Mouse (Mus musculus): ENCODE results near the gene Cyp1a2. TPM values are rescaled to one million over a fixed set of nuclear protein-coding genes. Genes with fewer than 3 reads are reported as not detected.
"Not testable (repeated sequence)": the region's sequence is repeated elsewhere in the genome, so short reads cannot be mapped to it uniquely, and the experiment has no call there.

Gene Cyp1a2
- polyA plus RNA-seq (2016; fragmentation: Nextera tagmentation; extraction: Ambion mirVana): not detected in 2 replicates

- H3K9me3 ChIP-seq (replicated peaks): no peaks in the 10 kb centered on the region
- H3K4me2 ChIP-seq: no peak within 1 kb of the TSS
- no peak within 1 kb of the TSS for H3K4me3 ChIP-seq
- no peak within 1 kb of the TSS for H3K27ac ChIP-seq
- 55% methylated on average over 5 of the region's 5 CpGs for WGBS (ENCODE audit: insufficient replicate concordance)
- H3K36me3 ChIP-seq: no peaks in the 10 kb centered on the region
- ATAC-seq: no peak
- H3K4me1 ChIP-seq: peaks cover 12% of the 10 kb centered on the region; the same call in 1 of the 2 replicates
- H3K9ac ChIP-seq: no peak within 1 kb of the TSS
- H3K27me3 ChIP-seq (replicated peaks): peaks cover 23% of the 10 kb centered on the region
Observed at GRCm38 (mm10) chr9:57683520-57683919, at the start of gene Cyp1a2. Cyp1a2 (minus strand) TSS chr9:57683703.

- Histone ChIP-seq H3K4me3 (no peak overlapping the region), H3K9ac (no peak overlapping the region), H3K36me3 (peaks cover 79% of the 10 kb centered on the region), H3K9me3 (replicated peaks) (no peaks in the 10 kb centered on the region), H3K27ac (no peak overlapping the region), H3K4me1 (peaks cover 6% of the 10 kb centered on the region; the same call in 1 of the 2 replicates), H3K4me2 (no peak overlapping the region), H3K27me3 (replicated peaks) (no peaks in the 10 kb centered on the region)
- ATAC-seq: no peak
- 92% methylated on average over 1 of the region's 1 CpGs for WGBS (ENCODE audit: insufficient replicate concordance)
Observed at GRCm38 (mm10) chr9:57728312-57728711, 44.8 kb upstream of the Cyp1a2 start.

GRCm38 (mm10) chr9:57724701-57725100, 41.2 kb upstream of the Cyp1a2 start:
- ATAC-seq: no peak
- no peak overlapping the region for H3K4me2 ChIP-seq
- no peak overlapping the region for H3K4me3 ChIP-seq
- H3K27me3 ChIP-seq (replicated peaks): no peaks in the 10 kb centered on the region
- H3K9me3 ChIP-seq (replicated peaks): no peaks in the 10 kb centered on the region
- H3K36me3 ChIP-seq: peaks cover 85% of the 10 kb centered on the region
- H3K9ac ChIP-seq: no peak overlapping the region
- no peak overlapping the region for H3K27ac ChIP-seq
- H3K4me1 ChIP-seq: peaks cover 15% of the 10 kb centered on the region; the same call in 1 of the 2 replicates
- 88% methylated on average over 3 of the region's 3 CpGs for WGBS (ENCODE audit: insufficient replicate concordance)

- H3K27me3 ChIP-seq (replicated peaks): no peaks in the 10 kb centered on the region
- H3K36me3 ChIP-seq: peaks cover 84% of the 10 kb centered on the region
- H3K9me3 ChIP-seq (replicated peaks): no peaks in the 10 kb centered on the region
- H3K27ac ChIP-seq: no peak overlapping the region
- H3K4me1 ChIP-seq: peaks cover 15% of the 10 kb centered on the region; the same call in 1 of the 2 replicates
- H3K4me2 ChIP-seq: no peak overlapping the region
- 78% methylated on average over 5 of the region's 5 CpGs for WGBS (ENCODE audit: insufficient replicate concordance)
- ATAC-seq: no peak
- H3K9ac ChIP-seq: no peak overlapping the region
- H3K4me3 ChIP-seq: no peak overlapping the region
Observed at GRCm38 (mm10) chr9:57723796-57724195, 40.3 kb upstream of the Cyp1a2 start.

- H3K9me3 ChIP-seq (replicated peaks): no peaks in the 10 kb centered on the region
- no peak overlapping the region for H3K4me3 ChIP-seq
- H3K36me3 ChIP-seq: peaks cover 87% of the 10 kb centered on the region
- no peak overlapping the region for H3K9ac ChIP-seq
- ATAC-seq: no peak
- no peak overlapping the region for H3K4me2 ChIP-seq
- peaks cover 15% of the 10 kb centered on the region; the same call in 1 of the 2 replicates for H3K4me1 ChIP-seq
- peak overlapping the region; percentile 47 for H3K27ac ChIP-seq
- WGBS (ENCODE audit: insufficient replicate concordance): 67% methylated on average over 5 of the region's 5 CpGs
- no peaks in the 10 kb centered on the region for H3K27me3 ChIP-seq (replicated peaks)
Observed at GRCm38 (mm10) chr9:57723315-57723715, 39.8 kb upstream of the Cyp1a2 start.

GRCm38 (mm10) chr9:57722371-57722770, 38.9 kb upstream of the Cyp1a2 start:
- Histone ChIP-seq H3K4me1 (peaks cover 15% of the 10 kb centered on the region; the same call in 1 of the 2 replicates), H3K9ac (no peak overlapping the region), H3K36me3 (peaks cover 87% of the 10 kb centered on the region), H3K27me3 (replicated peaks) (no peaks in the 10 kb centered on the region), H3K27ac (no peak overlapping the region), H3K4me2 (no peak overlapping the region), H3K4me3 (no peak overlapping the region), H3K9me3 (replicated peaks) (no peaks in the 10 kb centered on the region)
- WGBS (ENCODE audit: insufficient replicate concordance): 81% methylated on average over 1 of the region's 1 CpGs
- ATAC-seq: no peak

GRCm38 (mm10) chr9:57720736-57721135, 37.2 kb upstream of the Cyp1a2 start:
- peaks cover 15% of the 10 kb centered on the region; the same call in 1 of the 2 replicates for H3K4me1 ChIP-seq
- H3K9ac ChIP-seq: no peak overlapping the region
- H3K27ac ChIP-seq: no peak overlapping the region
- H3K9me3 ChIP-seq (replicated peaks): no peaks in the 10 kb centered on the region
- no peak for ATAC-seq
- H3K4me2 ChIP-seq: no peak overlapping the region
- no peaks in the 10 kb centered on the region for H3K27me3 ChIP-seq (replicated peaks)
- 86% methylated on average over 3 of the region's 3 CpGs for WGBS (ENCODE audit: insufficient replicate concordance)
- peaks cover 85% of the 10 kb centered on the region for H3K36me3 ChIP-seq
- H3K4me3 ChIP-seq: no peak overlapping the region

- no peak overlapping the region for H3K27ac ChIP-seq
- H3K4me3 ChIP-seq: no peak overlapping the region
- WGBS (ENCODE audit: insufficient replicate concordance): 85% methylated on average over 7 of the region's 7 CpGs
- no peak for ATAC-seq
- no peaks in the 10 kb centered on the region for H3K9me3 ChIP-seq (replicated peaks)
- H3K4me1 ChIP-seq: peaks cover 10% of the 10 kb centered on the region; the same call in 1 of the 2 replicates
- no peaks in the 10 kb centered on the region for H3K27me3 ChIP-seq (replicated peaks)
- no peak overlapping the region for H3K9ac ChIP-seq
- H3K4me2 ChIP-seq: no peak overlapping the region
- peaks cover 91% of the 10 kb centered on the region for H3K36me3 ChIP-seq
Observed at GRCm38 (mm10) chr9:57718408-57718807, 34.9 kb upstream of the Cyp1a2 start.

GRCm38 (mm10) chr9:57712194-57712593, 28.7 kb upstream of the Cyp1a2 start:
- no peak overlapping the region for H3K27ac ChIP-seq
- no peak overlapping the region for H3K4me2 ChIP-seq
- WGBS (ENCODE audit: insufficient replicate concordance): 56% methylated on average over 2 of the region's 2 CpGs
- H3K9me3 ChIP-seq (replicated peaks): peaks cover 6% of the 10 kb centered on the region
- no peak for ATAC-seq
- H3K4me1 ChIP-seq: peaks cover 29% of the 10 kb centered on the region
- no peak overlapping the region for H3K9ac ChIP-seq
- no peaks in the 10 kb centered on the region for H3K27me3 ChIP-seq (replicated peaks)
- H3K4me3 ChIP-seq: no peak overlapping the region
- peaks cover 61% of the 10 kb centered on the region for H3K36me3 ChIP-seq

- H3K4me2 ChIP-seq; H3K27me3 ChIP-seq (replicated peaks); H3K9ac ChIP-seq; ATAC-seq; H3K4me3 ChIP-seq; H3K9me3 ChIP-seq (replicated peaks); H3K27ac ChIP-seq: not testable (repeated sequence)
- Histone ChIP-seq H3K4me1 (peaks cover 29% of the 10 kb centered on the region), H3K36me3 (peaks cover 42% of the 10 kb centered on the region)
- 85% methylated on average over 5 of the region's 5 CpGs for WGBS (ENCODE audit: insufficient replicate concordance)
Observed at GRCm38 (mm10) chr9:57710214-57710613, 26.7 kb upstream of the Cyp1a2 start.

GRCm38 (mm10) chr9:57708720-57709274, 25.3 kb upstream of the Cyp1a2 start:
- peaks cover 27% of the 10 kb centered on the region for H3K36me3 ChIP-seq
- H3K9me3 ChIP-seq (replicated peaks): peaks cover 6% of the 10 kb centered on the region
- WGBS (ENCODE audit: insufficient replicate concordance): under 1% methylated on average over 36 of the region's 39 CpGs
- peak overlapping the region; percentile 97 for H3K4me3 ChIP-seq
- no peaks in the 10 kb centered on the region for H3K27me3 ChIP-seq (replicated peaks)
- peak overlapping the region; percentile 87 for H3K4me2 ChIP-seq
- peaks cover 29% of the 10 kb centered on the region for H3K4me1 ChIP-seq
- ATAC-seq: peak; percentile 84
- peak overlapping the region; percentile 88 for H3K9ac ChIP-seq
- H3K27ac ChIP-seq: peak overlapping the region; percentile 89

- Histone ChIP-seq H3K27ac (peak within 1 kb of the TSS; percentile 89), H3K36me3 (peaks cover 22% of the 10 kb centered on the region), H3K4me2 (peak within 1 kb of the TSS; percentile 87), H3K4me3 (peak within 1 kb of the TSS; percentile 97), H3K9me3 (replicated peaks) (peaks cover 6% of the 10 kb centered on the region), H3K27me3 (replicated peaks) (peaks cover 2% of the 10 kb centered on the region; the same call in 1 of the 2 replicates), H3K4me1 (peaks cover 29% of the 10 kb centered on the region), H3K9ac (peak within 1 kb of the TSS; percentile 88)
- ATAC-seq: peak; percentile 88
- WGBS (ENCODE audit: insufficient replicate concordance): under 1% methylated on average over 23 of the region's 23 CpGs
Observed at GRCm38 (mm10) chr9:57708068-57708719, 24.7 kb upstream of the Cyp1a2 start, which contains the start of gene Edc3. Edc3 (plus strand) TSS chr9:57708540.

All from liver, embryonic 12.5 days (tissue).